Mouse (Mus musculus) heart, postnatal 14 days (tissue): ENCODE measurements around the gene Lcn12. TPM values are rescaled to one million over a fixed set of nuclear protein-coding genes. Genes with fewer than 3 reads are reported as not detected.
A peak's percentile ranks its signal among the peaks of the same experiment; 100 is the strongest.

Experiments
- DNase-seq, 2 experiments: peaks; one replicate each; pipeline ENCODE4 v3.0.0; 2021 to 2022
- intact Hi-C: fragments of 180-260 bp; cut with DNase I; formaldehyde crosslinking; loops from one replicate; pipeline ENCODE4 v1.15.1; 2025
- microRNA-seq, 2 experiments: library from miRNA; unstranded; fragments of <30 nt; microRNA quantifications; one replicate each; pipeline ENCODE4 v1.2.0; 2021 to 2022
- total RNA-seq, 2 experiments: library from RNA; stranded (reverse); gene quantifications; 2 replicates each; pipeline ENCODE4 v1.2.3; 2021

Lcn12 gene
- total RNA-seq, 2 experiments from 2014 or later = not detected

DNA sequence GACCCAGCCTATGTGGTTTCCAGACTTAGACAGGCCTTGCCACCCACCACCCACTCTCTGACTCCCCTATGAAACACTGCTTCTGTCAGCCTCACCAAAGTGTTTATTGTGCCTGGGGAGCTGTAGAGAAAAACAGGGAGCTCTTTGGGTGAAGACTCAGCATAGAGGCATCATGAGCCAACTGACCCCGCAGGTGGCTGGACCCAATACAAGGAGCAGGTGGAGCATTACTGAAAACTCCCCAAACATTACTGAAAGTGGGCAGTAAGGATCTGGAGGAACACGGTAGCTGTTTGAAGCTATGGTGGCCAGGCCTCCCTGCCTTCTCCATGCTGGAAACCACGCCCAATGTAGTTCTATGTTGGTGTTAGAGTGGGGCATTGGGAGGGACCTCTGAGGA, 30.1 kb downstream of the Lcn12 start:
- intact Hi-C loops = no loop called here
- DNase-seq = no peak

DNA sequence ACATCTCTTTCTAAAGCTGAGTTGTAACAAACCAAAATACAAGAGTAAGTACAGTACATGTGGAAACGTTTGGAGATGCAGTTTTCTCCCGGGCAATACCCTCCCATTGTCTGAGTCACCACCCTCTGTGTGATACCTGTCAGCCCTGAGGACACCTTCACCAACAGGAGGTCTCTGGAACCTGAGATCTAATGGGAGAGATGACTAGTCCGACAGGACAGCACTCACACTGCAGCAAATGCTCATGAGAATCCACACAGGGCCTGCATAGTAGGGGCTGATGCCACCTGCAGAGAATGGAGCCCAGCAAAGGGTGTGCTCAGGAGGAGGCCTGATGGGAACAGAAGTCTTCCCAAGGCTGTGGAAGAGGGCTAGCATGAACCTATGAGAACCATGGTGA, 32.3 kb downstream of the Lcn12 start:
- intact Hi-C loops = no loop called here
- no peak for DNase-seq

DNA sequence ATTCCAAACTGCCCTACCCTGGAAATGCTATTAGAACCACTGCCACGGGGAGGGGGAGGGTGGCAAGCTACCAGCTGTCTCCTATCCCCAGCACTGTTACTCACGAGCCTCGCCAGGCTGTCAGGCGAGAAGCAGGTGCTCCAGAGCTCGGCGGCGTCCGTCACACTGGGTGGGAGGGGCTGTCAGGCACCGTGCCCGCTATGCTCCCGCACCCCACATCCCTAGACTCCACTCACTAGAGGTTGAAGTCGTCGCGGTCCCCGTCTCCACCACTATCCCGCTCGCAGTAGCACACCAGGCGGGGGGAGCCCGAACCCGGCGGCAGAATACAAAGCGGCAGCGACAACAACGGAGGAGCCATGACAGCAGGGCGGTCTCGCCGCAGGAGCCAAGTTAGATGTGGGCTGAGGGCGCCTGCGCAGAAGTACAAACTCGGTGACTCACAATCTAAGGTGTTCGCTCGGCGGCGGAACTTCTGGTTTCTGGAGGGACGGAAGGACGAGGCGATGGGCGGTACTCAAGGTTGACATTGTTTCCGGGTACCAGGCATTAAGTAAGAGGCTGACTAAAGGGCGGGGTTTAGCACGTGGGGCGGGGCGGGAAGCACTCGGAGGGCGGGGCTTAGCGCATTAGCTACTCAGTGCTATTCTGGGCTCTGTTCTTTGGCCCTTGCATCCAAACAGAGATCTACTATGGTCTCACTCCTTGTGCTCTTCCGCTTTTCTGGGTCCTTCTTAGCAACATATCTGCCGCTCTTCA, 33.0 kb downstream of the Lcn12 start, which contains the start of gene Paxx:
TSS of gene Paxx (minus strand) at position 544 of the 759 bp plus-strand sequence.
- DNase-seq = peak; percentile 89 to 90
- intact Hi-C loops = no loop called here

DNA sequence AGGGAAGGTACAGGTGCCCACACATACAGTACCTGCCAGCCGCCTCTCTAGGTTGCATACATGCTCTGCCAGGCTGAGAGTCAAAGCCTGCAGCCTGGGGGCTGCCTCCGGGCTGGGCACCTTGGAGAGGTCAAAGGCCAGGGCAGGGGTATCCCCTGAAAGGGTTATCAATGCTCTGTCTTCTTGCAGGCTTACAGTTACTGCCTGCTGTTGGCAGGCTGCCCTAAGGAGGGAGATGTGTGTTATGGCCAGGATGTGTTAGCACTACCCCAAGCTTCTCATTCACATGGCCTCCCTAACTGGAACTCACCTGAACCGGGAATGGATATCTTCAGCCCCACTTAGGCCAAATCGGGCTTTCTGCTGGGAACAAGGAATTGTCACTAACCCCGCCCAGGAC, 33.6 kb downstream of the Lcn12 start:
- DNase-seq = peak; percentile 29 to 36
- intact Hi-C loops = no loop called here

DNA sequence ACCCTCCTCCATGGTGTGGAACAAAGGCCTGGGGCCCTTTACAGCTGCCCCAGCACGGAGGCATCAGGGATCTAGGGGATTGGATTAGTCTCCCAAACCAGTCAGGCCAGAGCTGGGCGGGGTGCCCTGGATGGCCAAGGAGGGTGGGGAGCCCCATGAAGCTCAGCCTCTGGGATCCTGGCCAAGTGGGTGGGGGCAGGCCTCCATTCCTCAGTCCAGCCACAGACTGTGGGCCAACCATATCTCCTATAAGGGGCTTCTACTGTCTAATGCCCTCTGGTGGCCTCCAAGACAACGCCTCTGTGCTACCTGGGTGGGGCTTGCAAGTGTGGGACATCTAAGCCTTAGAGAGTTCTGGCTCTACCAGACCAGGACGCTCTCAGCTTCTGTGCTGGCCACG, 34.8 kb downstream of the Lcn12 start:
- peak; percentile 63 to 65 for DNase-seq
- intact Hi-C loops = no loop called here

DNA sequence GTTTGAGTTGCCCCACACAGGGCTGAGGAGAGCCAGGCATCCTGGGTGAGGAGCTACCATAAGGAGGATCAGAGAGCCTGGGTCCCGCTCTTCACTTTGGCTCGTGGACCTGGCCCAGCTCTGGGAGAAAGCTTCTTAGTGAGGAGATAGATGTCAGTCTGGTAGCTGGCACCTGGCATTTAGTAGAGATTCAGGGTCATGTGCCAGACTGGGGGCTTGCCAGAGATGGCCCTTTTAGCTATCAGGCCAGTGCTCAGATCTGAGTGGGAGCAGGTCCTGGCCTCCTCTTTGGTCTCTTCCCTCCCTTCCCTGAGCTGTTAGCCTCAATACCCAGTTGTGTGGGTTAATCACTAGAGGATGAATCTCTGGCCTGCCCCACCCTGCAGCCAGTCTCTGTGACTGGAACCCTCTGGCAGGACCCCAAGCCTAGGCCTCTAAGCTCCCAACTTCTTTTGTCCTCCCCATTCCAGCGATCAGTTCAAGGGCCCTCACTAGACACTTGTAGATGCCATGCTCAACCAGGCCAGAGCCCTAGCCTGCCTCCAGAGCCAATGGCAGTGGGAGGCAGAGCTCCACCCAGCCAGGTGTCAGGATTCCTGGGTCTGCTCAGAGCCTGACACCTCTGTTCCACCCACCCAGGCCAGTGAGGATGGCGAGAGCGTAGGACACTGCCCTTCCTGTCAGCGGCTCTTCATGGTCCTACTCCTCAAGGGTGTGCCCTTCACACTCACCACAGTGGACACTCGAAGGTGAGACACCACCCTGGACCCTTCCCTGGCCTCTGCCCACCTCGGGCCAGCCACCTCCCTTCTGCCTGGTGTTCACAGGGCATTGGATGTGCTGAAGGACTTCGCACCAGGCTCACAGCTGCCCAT, 36.5 kb downstream of the Lcn12 start:
- intact Hi-C loops = no loop called here
- no peak for DNase-seq

DNA sequence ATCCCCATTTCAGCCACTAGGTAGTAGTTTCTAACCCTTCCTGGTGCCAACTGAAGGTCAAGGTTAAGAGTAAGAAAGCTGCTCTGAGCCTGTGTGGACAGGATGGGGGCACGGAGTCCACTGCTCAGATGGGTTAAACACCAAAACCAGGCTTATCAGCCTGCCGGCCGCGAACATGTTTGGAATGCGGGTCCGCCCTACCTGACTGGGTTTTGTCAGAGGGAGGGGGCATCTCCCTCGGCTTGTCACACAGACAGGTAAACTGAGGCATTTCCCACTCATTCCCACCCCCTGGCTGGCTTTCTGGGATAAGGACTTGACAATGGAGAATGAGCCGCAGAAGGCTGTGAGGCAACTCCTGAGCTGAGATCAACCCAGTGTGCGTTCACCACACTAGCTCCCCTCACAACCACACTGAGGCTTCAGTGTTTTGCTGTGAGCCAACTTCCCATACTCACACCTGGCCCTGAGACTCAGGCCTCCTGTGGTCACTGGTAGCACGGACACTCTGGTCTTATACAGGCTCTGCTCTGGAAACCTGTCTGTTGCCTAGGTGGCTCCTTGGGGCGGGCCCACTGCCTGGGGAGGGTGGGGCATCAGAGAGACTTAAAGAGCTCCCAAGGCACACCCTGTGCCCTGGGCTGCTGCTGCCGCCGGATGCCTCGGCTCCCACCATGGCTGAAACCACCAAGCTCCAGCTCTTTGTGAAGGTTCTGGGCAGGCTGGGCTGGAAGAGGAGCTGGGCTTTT, 37.3 kb downstream of the Lcn12 start, which contains the start of gene Clic3:
TSS of gene Clic3 (plus strand) at position 634 of the 749 bp plus-strand sequence.
- intact Hi-C loops = no loop called here

DNA sequence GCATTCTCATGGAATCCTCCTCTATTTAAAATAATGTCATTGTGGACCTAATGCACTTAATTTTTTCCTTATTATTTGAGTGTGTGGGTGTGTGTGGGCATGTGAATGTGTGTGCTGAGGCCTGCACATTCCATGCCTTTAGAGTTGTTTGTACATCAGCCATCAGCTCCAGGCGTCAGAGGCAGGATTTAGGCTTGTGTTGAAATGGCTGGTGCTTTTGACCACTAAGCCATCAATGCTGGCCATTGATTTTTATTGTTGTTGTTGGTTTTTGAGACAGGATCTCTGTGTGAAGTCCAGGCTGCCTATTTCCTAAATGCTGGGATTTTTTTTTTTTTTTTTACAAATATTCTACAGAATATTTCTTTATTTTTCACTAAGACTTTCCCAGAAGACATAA, 40.8 kb downstream of the Lcn12 start:
- intact Hi-C loops = no loop called here
- DNase-seq = no peak

More for the DNA sequence above, 37.3 kb downstream of the Lcn12 start, which contains the start of gene Clic3:
- DNase-seq = no peak

DNA sequence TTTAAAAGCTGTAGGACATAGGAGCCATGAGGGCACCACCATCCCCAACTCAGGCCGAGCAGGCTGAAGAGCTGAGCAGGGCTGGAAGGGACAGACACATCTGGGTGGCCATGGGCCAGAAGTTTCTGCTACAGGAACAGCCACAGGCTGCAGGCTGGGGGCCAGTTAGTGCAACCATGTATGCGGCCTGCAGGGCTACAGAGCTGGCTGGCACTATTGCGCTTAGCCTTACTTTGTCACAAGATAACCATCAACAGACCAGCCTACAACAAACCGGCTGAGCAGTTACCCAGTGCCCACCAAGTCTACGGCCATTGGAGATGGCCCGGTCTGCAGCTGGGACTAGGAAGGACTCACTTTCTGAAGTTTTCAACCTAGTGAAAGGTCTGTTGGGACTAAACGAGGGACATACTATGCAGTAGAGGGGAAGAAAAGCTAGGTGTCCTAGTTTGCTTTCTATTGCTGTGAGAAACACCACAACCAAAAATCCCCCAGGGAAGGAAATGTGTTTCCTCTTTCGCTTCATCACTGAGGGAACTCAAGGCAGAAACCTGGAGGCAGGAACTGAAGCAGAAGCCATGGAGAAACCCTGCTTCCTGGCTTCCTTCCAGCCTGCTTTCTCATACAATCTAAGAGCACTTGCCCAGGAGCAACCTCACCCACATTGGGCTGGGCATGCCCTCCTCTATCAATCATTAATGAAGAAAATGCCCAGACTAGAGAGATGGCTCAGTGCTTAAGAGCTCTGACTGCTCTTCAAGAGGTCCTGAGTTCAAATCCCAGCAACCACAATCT, 42.7 kb downstream of the Lcn12 start:
- no peak for DNase-seq
- intact Hi-C loops = no loop called here

DNA sequence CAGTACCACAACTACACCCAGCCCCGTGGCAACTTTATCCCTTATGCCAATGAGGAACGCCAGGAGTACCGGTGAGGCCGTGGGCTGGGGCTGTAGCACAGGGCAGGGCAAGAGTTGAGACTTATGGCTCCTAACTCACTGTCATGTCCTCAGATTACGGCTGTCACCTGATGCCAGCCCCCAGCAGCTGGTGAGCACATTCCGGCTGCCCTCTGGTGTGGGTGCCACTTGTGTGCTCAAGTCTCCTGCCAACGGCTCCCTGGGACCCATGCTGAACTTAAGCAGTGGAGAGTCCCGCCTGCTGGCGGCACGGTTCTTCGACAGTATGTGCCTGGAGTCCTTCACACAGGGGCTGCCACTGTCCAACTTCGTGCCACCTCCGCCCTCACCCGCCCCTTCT, 51.0 kb downstream of the Lcn12 start:
- intact Hi-C loops = no loop called here
- no peak for DNase-seq

DNA sequence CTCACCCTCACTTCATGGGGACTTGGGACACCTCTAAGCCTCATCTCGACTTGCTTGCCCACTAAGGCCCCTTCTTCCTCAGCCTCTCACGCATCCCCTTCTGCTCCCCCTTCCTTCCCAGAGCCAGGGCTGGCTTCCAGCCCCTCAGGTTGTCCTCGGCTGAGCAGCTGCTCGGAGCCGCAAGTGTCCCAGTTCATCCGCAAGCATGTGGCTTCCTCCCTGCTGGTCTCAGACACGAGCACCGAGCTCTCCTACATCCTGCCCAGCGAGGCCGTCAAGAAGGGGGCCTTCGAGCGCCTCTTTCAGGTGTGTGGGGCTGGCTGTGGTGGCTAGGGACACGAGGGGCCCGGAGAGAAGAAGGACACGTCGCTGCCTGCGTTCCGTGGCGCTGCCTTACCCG, 52.6 kb downstream of the Lcn12 start:
- DNase-seq = no peak
- intact Hi-C loops = no loop called here

Small RNA genes within 50 kb of the gene (microRNA-seq; reads per million reads assigned to microRNA genes)
- gene Mir3087 = 0.27 to 7.2 reads per million in 2 experiments

Other genes with a start within 250 kb of the Lcn12 start
- 1 to 10 TPM; 1.9 to 2.4 TPM for gene AL732309.1, start 247.0 kb downstream of the Lcn12 start, total RNA-seq
- gene Tmem203, start 238.5 kb downstream of the Lcn12 start, total RNA-seq = 10 to 100 TPM; 12.7 to 13.4 TPM
- gene Tprn, start 231.3 kb downstream of the Lcn12 start, total RNA-seq = 1 to 10 TPM; 5.7 to 7.6 TPM
- 10 to 100 TPM; 38.3 to 46.9 TPM for gene Ssna1, start 221.5 kb downstream of the Lcn12 start, total RNA-seq
- gene Anapc2, start 221.4 kb downstream of the Lcn12 start, total RNA-seq = 10 to 100 TPM; 44.0 to 44.1 TPM
- gene Tmem210, start 205.8 kb downstream of the Lcn12 start, total RNA-seq = not detected
- under 1 TPM in 1 of 2 experiments, not detected in 1; 0.55 TPM for gene Lrrc26, start 204.0 kb downstream of the Lcn12 start, total RNA-seq
- gene Grin1, start 174.7 kb downstream of the Lcn12 start, total RNA-seq = not detected
- 10 to 100 TPM; 22.1 to 22.2 TPM for gene Man1b1, start 161.6 kb downstream of the Lcn12 start, total RNA-seq
- gene Dpp7, start 137.6 kb downstream of the Lcn12 start, total RNA-seq = 1 to 10 TPM; 2.7 to 3.9 TPM
- 1 to 10 TPM; 4.5 to 6.0 TPM for gene Uap1l1, start 128.2 kb downstream of the Lcn12 start, total RNA-seq
- 1 to 10 TPM in 1 of 2 experiments, under 1 TPM in 1; 0.88 to 1.5 TPM for gene Sapcd2, start 121.6 kb downstream of the Lcn12 start, total RNA-seq
- 10 to 100 TPM; 16.1 to 17.0 TPM for gene Entpd2, start 98.0 kb downstream of the Lcn12 start, total RNA-seq
- gene Npdc1, start 94.6 kb downstream of the Lcn12 start, total RNA-seq = 10 to 100 TPM; 33.8 to 37.1 TPM
- not detected for gene Fut7, start 70.6 kb downstream of the Lcn12 start, total RNA-seq
- 10 to 100 TPM; 22.0 to 24.4 TPM for gene Abca2, start 65.2 kb downstream of the Lcn12 start, total RNA-seq
- gene Clic3, start 37.1 kb downstream of the Lcn12 start, total RNA-seq = 1 to 10 TPM; 3.0 to 3.9 TPM
- 10 to 100 TPM; 22.9 to 23.4 TPM for gene Paxx, start 32.8 kb downstream of the Lcn12 start, total RNA-seq
- gene Ptgds, start 23.9 kb downstream of the Lcn12 start, total RNA-seq = 10 to 100 TPM; 30.9 to 38.6 TPM
- gene Fbxw5, start 6.8 kb upstream of the Lcn12 start, total RNA-seq = 10 to 100 TPM; 92.0 to 96.2 TPM
- under 1 TPM; 0.51 to 0.98 TPM for gene C8g, start 7.8 kb upstream of the Lcn12 start, total RNA-seq
- 10 to 100 TPM; 16.6 to 16.7 TPM for gene Traf2, start 53.0 kb upstream of the Lcn12 start, total RNA-seq
- 100 to 1,000 TPM; 175 to 185 TPM for gene Edf1, start 63.9 kb upstream of the Lcn12 start, total RNA-seq
- 1 to 10 TPM; 3.0 to 5.2 TPM for gene Mamdc4, start 80.9 kb upstream of the Lcn12 start, total RNA-seq
- gene Phpt1, start 81.3 kb upstream of the Lcn12 start, total RNA-seq = 10 to 100 TPM; 75.4 to 76.0 TPM
- under 1 TPM in 1 of 2 experiments, not detected in 1; 0.10 TPM for gene Ajm1, start 87.8 kb upstream of the Lcn12 start, total RNA-seq
- gene Rabl6, start 114.6 kb upstream of the Lcn12 start, total RNA-seq = 10 to 100 TPM; 48.1 to 49.7 TPM
- not detected for gene Ccdc183, start 123.8 kb upstream of the Lcn12 start, total RNA-seq
- gene Tmem141, start 128.1 kb upstream of the Lcn12 start, total RNA-seq = 10 to 100 TPM; 16.6 to 22.5 TPM
- gene Fcna, start 134.1 kb upstream of the Lcn12 start, total RNA-seq = 1 to 10 TPM; 6.3 TPM
- 1 to 10 TPM; 1.1 TPM for gene Lcn8, start 159.2 kb upstream of the Lcn12 start, total RNA-seq
- not detected for gene Lcn5, start 164.0 kb upstream of the Lcn12 start, total RNA-seq
- gene Lcn6, start 182.9 kb upstream of the Lcn12 start, total RNA-seq = not detected
- gene Lcn10, start 188.8 kb upstream of the Lcn12 start, total RNA-seq = not detected
- not detected for gene Obp2a, start 206.1 kb upstream of the Lcn12 start, total RNA-seq
- gene Bmyc, start 212.8 kb upstream of the Lcn12 start, total RNA-seq = 10 to 100 TPM; 12.0 to 12.6 TPM
- gene Obp2b, start 243.1 kb upstream of the Lcn12 start, total RNA-seq = not detected